Comparison of ENCODE assay signal across 7 mouse cellular contexts in the genomic region with DNA sequence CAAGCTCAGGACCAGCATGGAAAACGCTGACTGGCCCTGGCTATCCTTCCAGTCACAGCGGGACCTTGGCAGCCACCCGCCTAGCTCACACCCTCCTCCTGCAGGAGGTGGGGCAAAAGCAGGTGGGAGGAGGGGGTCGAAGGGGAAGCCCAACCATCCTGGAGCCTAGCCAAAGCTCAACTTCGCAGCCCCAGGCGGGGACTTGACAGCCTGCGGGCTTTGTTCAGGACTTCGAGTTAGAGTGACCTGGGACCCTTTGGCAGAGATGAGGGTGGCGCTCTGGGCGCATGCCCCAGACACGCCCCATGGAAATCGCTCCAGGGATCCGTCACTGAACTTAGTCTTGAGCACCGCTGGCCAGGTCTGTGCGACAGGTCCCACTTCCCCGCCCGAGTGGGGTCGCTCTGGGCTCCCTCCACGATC. TPM values are rescaled to one million over a fixed set of nuclear protein-coding genes. Genes with fewer than 3 reads are reported as not detected.
DNase-seq lines count a peak whose midpoint lies in the region; ATAC-seq and TF ChIP-seq lines count a peak whose summit lies in the region.

A gene (plus strand): TSS at position 274 of the 423 bp plus-strand sequence.

- H3K9ac ChIP-seq in heart, embryonic 13.5 days = peak within 1 kb of the TSS; percentile 74
- H3K9ac ChIP-seq in limb, embryonic 13.5 days = peak within 1 kb of the TSS; percentile 67

- no peak within 1 kb of the TSS for H3K27ac ChIP-seq in testis, adult 2 months (ENCODE audit: control insufficient read depth, insufficient read depth, low read depth, low read length)
- no peak within 1 kb of the TSS for H3K27ac ChIP-seq in heart, embryonic 13.5 days (replicated peaks)
- H3K27ac ChIP-seq in limb, embryonic 13.5 days = no peak within 1 kb of the TSS
- no peak within 1 kb of the TSS for H3K27ac ChIP-seq in small intestine, adult 2 months (ENCODE audit: insufficient read depth, low read depth, low read length)

- H3K9me3 ChIP-seq in heart, embryonic 13.5 days = no peaks in the 10 kb centered on the region
- no peaks in the 10 kb centered on the region for H3K9me3 ChIP-seq in limb, embryonic 13.5 days

- peak; percentile 7; the same call in 1 of the 2 replicates for ATAC-seq in heart, embryonic 13.5 days (ENCODE audit: extremely low read depth, insufficient number of reproducible peaks, low FRiP score, low TSS enrichment)
- peak; percentile 44; the same call in 1 of the 2 replicates for ATAC-seq in limb, embryonic 13.5 days (ENCODE audit: low FRiP score, low read depth)
- ATAC-seq in monocyte, adult 5-6 weeks (replicated peaks; ENCODE audit: insufficient number of reproducible peaks, low FRiP score, low TSS enrichment, poor library complexity, severe bottlenecking) = no peak

- H3K4me2 ChIP-seq in heart, embryonic 13.5 days = peak within 1 kb of the TSS; percentile 98
- H3K4me2 ChIP-seq in limb, embryonic 13.5 days (replicated peaks) = peak within 1 kb of the TSS; percentile 99

- peak within 1 kb of the TSS; percentile 1 for H3K4me3 ChIP-seq in testis, adult 2 months (ENCODE audit: control insufficient read depth, low read depth, low read length)
- H3K4me3 ChIP-seq in heart, embryonic 13.5 days = peak within 1 kb of the TSS; percentile 61
- peak within 1 kb of the TSS; percentile 56 for H3K4me3 ChIP-seq in limb, embryonic 13.5 days
- 0 out of 2 replicates have a peak within 1 kb of the TSS, but pooled peaks have one; percentile 9 for H3K4me3 ChIP-seq in small intestine, adult 2 months (ENCODE audit: low read depth, low read length)

- H3K27me3 ChIP-seq in testis, adult 2 months (ENCODE audit: control insufficient read depth, insufficient read depth, low read length) = no peaks in the 10 kb centered on the region
- peaks cover 64% of the 10 kb centered on the region for H3K27me3 ChIP-seq in heart, embryonic 13.5 days (replicated peaks)
- H3K27me3 ChIP-seq in limb, embryonic 13.5 days = peaks cover 63% of the 10 kb centered on the region
- peaks cover 6% of the 10 kb centered on the region; the same call in 1 of the 2 replicates for H3K27me3 ChIP-seq in small intestine, adult 2 months (ENCODE audit: control insufficient read depth, insufficient read depth, low read length)

- TF ChIP-seq POLR2A in testis, adult 2 months (IDR thresholded peaks at IDR 0.05; ENCODE audit: control insufficient read depth, low read depth, low read length) = no peak
- TF ChIP-seq POLR2A in small intestine, adult 2 months (IDR thresholded peaks at IDR 0.05; ENCODE audit: low read depth, low read length) = no peak

- DNase-seq in testis, postnatal 10 days (ENCODE audit: low spot score) = no peak
- DNase-seq in embryo, embryonic 10 days (ENCODE audit: low spot score) = peak; percentile 28

- WGBS in heart, embryonic 13.5 days = under 1% methylated on average over 19 of the region's 19 CpGs
- WGBS in limb, embryonic 13.5 days = under 1% methylated on average over 19 of the region's 19 CpGs
- 2% methylated on average over 19 of the region's 19 CpGs for WGBS in small intestine, adult 2 months

- H3K36me3 ChIP-seq in testis, adult 2 months (ENCODE audit: control insufficient read depth, insufficient read depth, low read length) = no peaks in the 10 kb centered on the region
- H3K36me3 ChIP-seq in heart, embryonic 13.5 days = no peaks in the 10 kb centered on the region
- no peaks in the 10 kb centered on the region for H3K36me3 ChIP-seq in limb, embryonic 13.5 days
- H3K36me3 ChIP-seq in small intestine, adult 2 months (ENCODE audit: control insufficient read depth, insufficient read depth, low read length) = no peaks in the 10 kb centered on the region

- H3K4me1 ChIP-seq in testis, adult 2 months (ENCODE audit: control insufficient read depth, insufficient read depth, low read length) = peaks cover 10% of the 10 kb centered on the region
- peaks cover 23% of the 10 kb centered on the region for H3K4me1 ChIP-seq in heart, embryonic 13.5 days
- H3K4me1 ChIP-seq in limb, embryonic 13.5 days = peaks cover 22% of the 10 kb centered on the region
- H3K4me1 ChIP-seq in small intestine, adult 2 months (ENCODE audit: control insufficient read depth, insufficient read depth, insufficient read length, low read length) = no peaks in the 10 kb centered on the region

- TF ChIP-seq CTCF in testis, adult 2 months (IDR thresholded peaks at IDR 0.05; ENCODE audit: control insufficient read depth, insufficient read depth, insufficient replicate concordance, low read depth, low read length) = no peak
- no peak for TF ChIP-seq CTCF in small intestine, adult 2 months (IDR thresholded peaks at IDR 0.05; ENCODE audit: extremely low read depth, insufficient read length, insufficient replicate concordance, low read depth, low read length)

RNA-seq across cellular contexts. Expression of the gene that starts here (rescaled TPM):
- 0.31 and 0.35 TPM in 2 replicates for polyA plus RNA-seq in testis, adult 2 months (2012; rRNA removed)
- 0.17 and 0.40 TPM in 2 replicates for polyA plus RNA-seq in heart, embryonic 13.5 days (2015; fragmentation: Nextera tagmentation; extraction: Ambion mirVana)
- polyA plus RNA-seq in limb, embryonic 13.5 days (2015; fragmentation: Nextera tagmentation; extraction: Ambion mirVana) = 1.0 TPM in 2 replicates
- not detected in 2 replicates for polyA plus RNA-seq in small intestine, adult 2 months (2012; rRNA removed)
- not detected in 3 replicates for total RNA-seq in monocyte, adult 5-6 weeks (2017)

Comparison
In these comparisons a context has a peak if more than half of its experiments do, and no peak if none do; other contexts are left out.
1. Peak in ATAC-seq, H3K4me3 ChIP-seq, H3K9ac ChIP-seq and H3K4me2 ChIP-seq in heart, embryonic 13.5 days; RNA of the gene not detected or under 1 TPM.
2. H3K4me3 ChIP-seq: peak in every context shown above with its lines; median percentile 61 in heart, embryonic 13.5 days; 56 in limb, embryonic 13.5 days; 9 in small intestine, adult 2 months; 1 in testis, adult 2 months.